Mouse (Mus musculus): ENCODE measurements at regions not wholly inside any gene's neighbourhood (a gene's known extent, or its start where the extent isn't known, plus 50 kb on each side); places are given as distances from the start of the nearest gene placed in this dataset.

- TF ChIP-seq CTCF (IDR thresholded peaks at IDR 0.05; ENCODE audit: low read depth) (no peak), EP300 (IDR thresholded peaks at IDR 0.05; ENCODE audit: low read depth) (no peak)
Measured at GRCm38 (mm10) chr17:51585263-51585662, 247.8 kb downstream of the Satb1 start.

All from liver, postnatal 0 days (tissue).